Mouse (Mus musculus) left cerebral cortex, postnatal 14 days (tissue): ENCODE measurements around the gene Jade1. TPM values are rescaled to one million over a fixed set of nuclear protein-coding genes. Genes with fewer than 3 reads are reported as not detected.
A peak's percentile ranks its signal among the peaks of the same experiment; 100 is the strongest.

Experiments used
- DNase-seq, 2 experiments: peaks; one replicate each; pipeline ENCODE4 v3.0.0; 2021 to 2022; ENCODE audit warnings: low spot score in 2 of 2, mixed read lengths in 1 of 2
- intact Hi-C: fragments of 180-260 bp; cut with DNase I; formaldehyde crosslinking; loops from one replicate; pipeline ENCODE4 v1.15.1; 2025
- long read RNA-seq, 2 experiments: library from polyadenylated mRNA; stranded (forward); transcript quantifications; one replicate each; pipeline ENCODE4 v2.0.0; 2021
- total RNA-seq, 2 experiments: library from RNA; stranded (reverse); gene quantifications; 2 replicates each; pipeline ENCODE4 v1.2.3; 2021

The Jade1 gene
- 10 to 100 TPM; 28.6 to 30.1 TPM for total RNA-seq
- long read RNA-seq, experiment 1, full-length matches to known transcripts: 2 of 38 reads
- long read RNA-seq, experiment 1, partial matches to known transcripts: 27 of 38 reads
- long read RNA-seq, experiment 1, other reads (novel, unspliced or antisense): 9 of 38 reads
- long read RNA-seq, experiment 2, full-length matches to known transcripts: 5 of 31 reads
- long read RNA-seq, experiment 2, partial matches to known transcripts: 22 of 31 reads
- long read RNA-seq, experiment 2, other reads (novel, unspliced or antisense): 4 of 31 reads

- intact Hi-C loops: no loop called here
- no peak for DNase-seq
These were observed at the start of gene Jade1 for GRCm38 (mm10) chr3:41555491-41556381. TSS of gene Jade1 (plus strand) at chr3:41555731.

- intact Hi-C loops: no loop called here
- DNase-seq: no peak
These were observed 46.1 kb upstream of the Jade1 start for GRCm38 (mm10) chr3:41509441-41509840.

GRCm38 (mm10) chr3:41510191-41510590 is 45.3 kb upstream of the Jade1 start:
- intact Hi-C loops: no loop called here
- peak; percentile 12 to 26 for DNase-seq

GRCm38 (mm10) chr3:41510750-41511149 is 44.8 kb upstream of the Jade1 start:
- intact Hi-C loops: no loop called here

GRCm38 (mm10) chr3:41514003-41514402 is 41.5 kb upstream of the Jade1 start:
- no peak for DNase-seq
- intact Hi-C loops: no loop called here

More at GRCm38 (mm10) chr3:41510750-41511149, 44.8 kb upstream of the Jade1 start:
- DNase-seq: no peak

GRCm38 (mm10) chr3:41514683-41515305 is 40.7 kb upstream of the Jade1 start:
- intact Hi-C loops: no loop called here
- DNase-seq: no peak

GRCm38 (mm10) chr3:41516961-41517518 is 38.5 kb upstream of the Jade1 start:
- intact Hi-C loops: no loop called here
- DNase-seq: peak; percentile 6 to 14

GRCm38 (mm10) chr3:41520925-41521324 is 34.6 kb upstream of the Jade1 start:
- intact Hi-C loops: no loop called here
- no peak for DNase-seq

- intact Hi-C loops: no loop called here
- no peak for DNase-seq
These were observed 33.8 kb upstream of the Jade1 start for GRCm38 (mm10) chr3:41521733-41522132.

GRCm38 (mm10) chr3:41522226-41523005 is 33.1 kb upstream of the Jade1 start:
- DNase-seq: no peak
- intact Hi-C loops: no loop called here

- no peak for DNase-seq
- intact Hi-C loops: no loop called here
These were observed 32.5 kb upstream of the Jade1 start for GRCm38 (mm10) chr3:41523006-41523375.

GRCm38 (mm10) chr3:41523460-41523859 is 32.1 kb upstream of the Jade1 start:
- DNase-seq: no peak
- intact Hi-C loops: no loop called here

GRCm38 (mm10) chr3:41528291-41528969 is 27.1 kb upstream of the Jade1 start:
- no peak for DNase-seq
- intact Hi-C loops: no loop called here

GRCm38 (mm10) chr3:41530156-41530555 is 25.4 kb upstream of the Jade1 start:
- intact Hi-C loops: no loop called here

GRCm38 (mm10) chr3:41531541-41531940 is 24.0 kb upstream of the Jade1 start:
- intact Hi-C loops: no loop called here
- DNase-seq: no peak

More at GRCm38 (mm10) chr3:41530156-41530555, 25.4 kb upstream of the Jade1 start:
- no peak for DNase-seq

- intact Hi-C loops: no loop called here
- no peak for DNase-seq
These were observed 23.4 kb upstream of the Jade1 start for GRCm38 (mm10) chr3:41532109-41532508.

- intact Hi-C loops: no loop called here
- no peak for DNase-seq
These were observed 21.9 kb upstream of the Jade1 start for GRCm38 (mm10) chr3:41533660-41534059.

- DNase-seq: no peak
- intact Hi-C loops: no loop called here
These were observed 17.6 kb upstream of the Jade1 start for GRCm38 (mm10) chr3:41537957-41538356.

- no peak for DNase-seq
- intact Hi-C loops: no loop called here
These were observed 14.2 kb upstream of the Jade1 start for GRCm38 (mm10) chr3:41541313-41541712.
